Mouse (Mus musculus): ENCODE data around the gene Gnaq.

- TF ChIP-seq CTCF (IDR thresholded peaks at IDR 0.05; ENCODE audit: low read depth) (no peak), EP300 (optimal IDR thresholded peaks at IDR 0.05) (no peak)
Observed at GRCm38 (mm10) chr19:16366465-16367063, 233.9 kb downstream of the Gnaq start.
